In genomic region chr11:18745840-18746239, GRCm38 (mm10) we compare ENCODE assay signal across 8 mouse cellular contexts.
DNase-seq lines count a peak whose midpoint lies in the region; ATAC-seq lines count a peak whose summit lies in the region.

No protein-coding gene starts in this region.

- no peak for ATAC-seq in liver, embryonic 12.5 days
- ATAC-seq in stomach, embryonic 15.5 days (ENCODE audit: insufficient read depth, low FRiP score, low read depth): peak; percentile 77
- no peak for ATAC-seq in midbrain, embryonic 11.5 days (ENCODE audit: low FRiP score)

- no peak overlapping the region for H3K4me3 ChIP-seq in liver, embryonic 12.5 days
- H3K4me3 ChIP-seq in stomach, embryonic 15.5 days (replicated peaks): no peak overlapping the region
- H3K4me3 ChIP-seq in midbrain, embryonic 11.5 days (ENCODE audit: low read depth, low read length): no peak overlapping the region

- H3K9ac ChIP-seq in liver, embryonic 12.5 days: no peak overlapping the region
- H3K9ac ChIP-seq in stomach, embryonic 15.5 days: no peak overlapping the region
- H3K9ac ChIP-seq in midbrain, embryonic 11.5 days (ENCODE audit: low read length): no peak overlapping the region

- H3K9me3 ChIP-seq in liver, embryonic 12.5 days (replicated peaks): no peaks in the 10 kb centered on the region
- no peaks in the 10 kb centered on the region for H3K9me3 ChIP-seq in stomach, embryonic 15.5 days
- no peaks in the 10 kb centered on the region for H3K9me3 ChIP-seq in midbrain, embryonic 11.5 days (ENCODE audit: control insufficient read depth, low read length)

- no peaks in the 10 kb centered on the region for H3K36me3 ChIP-seq in liver, embryonic 12.5 days
- no peaks in the 10 kb centered on the region for H3K36me3 ChIP-seq in stomach, embryonic 15.5 days
- no peaks in the 10 kb centered on the region for H3K36me3 ChIP-seq in midbrain, embryonic 11.5 days (ENCODE audit: control insufficient read depth, insufficient read depth, low read length)

- 49% methylated on average over 10 of the region's 10 CpGs for whole genome bisulfite sequencing in liver, embryonic 12.5 days (ENCODE audit: insufficient replicate concordance)
- 14% methylated on average over 10 of the region's 10 CpGs for WGBS in stomach, embryonic 15.5 days
- WGBS in midbrain, embryonic 11.5 days: 67% methylated on average over 10 of the region's 10 CpGs

- H3K4me1 ChIP-seq in liver, embryonic 12.5 days: peaks cover 38% of the 10 kb centered on the region
- H3K4me1 ChIP-seq in stomach, embryonic 15.5 days: peaks cover 28% of the 10 kb centered on the region; the same call in 1 of the 2 replicates
- H3K4me1 ChIP-seq in midbrain, embryonic 11.5 days (ENCODE audit: control insufficient read depth, insufficient read depth, low read length): peaks cover 20% of the 10 kb centered on the region

- no peak overlapping the region for H3K27ac ChIP-seq in liver, embryonic 12.5 days
- peak overlapping the region; percentile 90 for H3K27ac ChIP-seq in stomach, embryonic 15.5 days
- H3K27ac ChIP-seq in midbrain, embryonic 11.5 days (ENCODE audit: low read depth, low read length): no peak overlapping the region

- H3K4me2 ChIP-seq in liver, embryonic 12.5 days: no peak overlapping the region
- H3K4me2 ChIP-seq in stomach, embryonic 15.5 days: peak overlapping the region; percentile 33
- H3K4me2 ChIP-seq in midbrain, embryonic 11.5 days: no peak overlapping the region

- peak; percentile 18 for DNase-seq in adrenal gland, postnatal 14 days
- DNase-seq in adrenal gland, adult 18-20 months (ENCODE audit: low spot score in 2 of 2): no peak
- peak; percentile 32 for DNase-seq in liver
- peak; percentile 71 for DNase-seq in kidney, postnatal 10 days
- no peak for DNase-seq in midbrain, embryonic 11.5 days (ENCODE audit: low spot score, missing footprints)
- no peak for DNase-seq in B cell, adult 2 months

- H3K27me3 ChIP-seq in liver, embryonic 12.5 days (replicated peaks): no peaks in the 10 kb centered on the region
- H3K27me3 ChIP-seq in stomach, embryonic 15.5 days (replicated peaks): no peaks in the 10 kb centered on the region
- H3K27me3 ChIP-seq in midbrain, embryonic 11.5 days (ENCODE audit: control insufficient read depth, insufficient read depth, low read length): no peaks in the 10 kb centered on the region

Comparison
In these comparisons a context has a peak if more than half of its experiments do, and no peak if none do; other contexts are left out.
1. DNase-seq: peak in adrenal gland, postnatal 14 days (single experiment), liver (single experiment) and kidney, postnatal 10 days (single experiment); none in adrenal gland, adult 18-20 months (0 of 2), midbrain, embryonic 11.5 days (single experiment) and B cell, adult 2 months (0 of 2).